Comparison of ENCODE assay signal across 15 mouse cellular contexts in the genomic region with DNA sequence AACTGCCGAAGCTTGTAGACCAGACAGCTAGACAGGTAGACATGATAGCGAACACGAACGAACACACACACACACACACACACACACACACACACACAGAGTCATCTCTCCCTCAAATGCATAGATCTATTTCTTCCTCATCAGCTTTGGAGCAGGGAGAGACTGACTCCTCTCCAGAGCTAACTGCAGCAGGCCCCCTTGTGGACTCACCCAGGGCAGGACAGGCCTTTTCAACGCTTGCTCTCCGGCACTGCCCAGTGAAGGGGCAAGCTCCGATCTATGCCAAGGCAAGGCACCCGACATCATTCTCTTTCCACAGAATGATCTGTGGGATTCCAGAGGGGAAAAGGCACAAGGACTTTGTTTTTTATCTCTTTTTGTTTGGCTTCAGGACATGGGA. TPM values are rescaled to one million over a fixed set of nuclear protein-coding genes. Genes with fewer than 3 reads are reported as not detected.
DNase-seq lines count a peak whose midpoint lies in the region; ATAC-seq and TF ChIP-seq lines count a peak whose summit lies in the region.
"Had no signal": no experiment of that assay in that cellular context is flagged by ENCODE, and none has a peak within 500 bp of the region (broad histone marks: within the 10 kb centered on the region; RNA-seq: fewer than 3 reads in every experiment).

No protein-coding gene starts in this region.

- TF ChIP-seq EP300 in liver, embryonic 14.5 days (IDR thresholded peaks at IDR 0.05; ENCODE audit: low read depth) = no peak

- 79% methylated on average over 8 of the region's 8 CpGs for WGBS in forebrain, postnatal 0 days
- 89% methylated on average over 8 of the region's 8 CpGs for WGBS in forebrain, embryonic 14.5 days
- WGBS in liver, embryonic 14.5 days (ENCODE audit: insufficient replicate concordance) = 81% methylated on average over 8 of the region's 8 CpGs
- 86% methylated on average over 8 of the region's 8 CpGs for WGBS in liver, embryonic 11.5 days
- WGBS in thymus, adult 2 months = 97% methylated on average over 8 of the region's 8 CpGs

- H3K36me3 ChIP-seq in forebrain, postnatal 0 days (ENCODE audit: insufficient read depth) = peaks cover 2% of the 10 kb centered on the region; the same call in 1 of the 2 replicates
- no peaks in the 10 kb centered on the region for H3K36me3 ChIP-seq in forebrain, embryonic 14.5 days (ENCODE audit: control insufficient read depth, insufficient read depth, low read length)
- no peaks in the 10 kb centered on the region for H3K36me3 ChIP-seq in liver, embryonic 14.5 days (replicated peaks; ENCODE audit: control insufficient read depth, insufficient read depth, low read depth)
- H3K36me3 ChIP-seq in liver, embryonic 11.5 days (ENCODE audit: control insufficient read depth, insufficient read depth, low read length) = no peaks in the 10 kb centered on the region
- H3K36me3 ChIP-seq in thymus, adult 2 months (ENCODE audit: control insufficient read depth, insufficient read depth, low read length) = no peaks in the 10 kb centered on the region
- H3K36me3 ChIP-seq: midbrain, embryonic 12.5 days had no signal

- H3K4me1 ChIP-seq in forebrain, postnatal 0 days (ENCODE audit: insufficient read depth) = no peaks in the 10 kb centered on the region
- H3K4me1 ChIP-seq in forebrain, embryonic 14.5 days (ENCODE audit: control insufficient read depth, insufficient read depth, low read length) = no peaks in the 10 kb centered on the region
- no peaks in the 10 kb centered on the region for H3K4me1 ChIP-seq in liver, embryonic 14.5 days (replicated peaks; ENCODE audit: control insufficient read depth in 2 of 2, insufficient read depth in 2 of 2, low read length in 1 of 2)
- peaks cover 14% of the 10 kb centered on the region for H3K4me1 ChIP-seq in liver, embryonic 11.5 days (replicated peaks; ENCODE audit: control insufficient read depth, insufficient read depth, low read length)
- peaks cover 22% of the 10 kb centered on the region for H3K4me1 ChIP-seq in thymus, adult 2 months (replicated peaks; ENCODE audit: control insufficient read depth, insufficient read depth, low read length)

- H3K4me3 ChIP-seq in forebrain, postnatal 0 days (ENCODE audit: low read depth, low read length) = no peak overlapping the region
- no peak overlapping the region for H3K4me3 ChIP-seq in forebrain, embryonic 14.5 days (ENCODE audit: low read depth, low read length)
- H3K4me3 ChIP-seq in liver, embryonic 14.5 days (ENCODE audit: insufficient read depth in 1 of 2, low read depth in 2 of 2, low read length in 2 of 2) = no peak overlapping the region
- H3K4me3 ChIP-seq in liver, embryonic 11.5 days (ENCODE audit: low read depth, low read length) = no peak overlapping the region
- no peak overlapping the region for H3K4me3 ChIP-seq in thymus, adult 2 months (ENCODE audit: control insufficient read depth, insufficient read depth, low read length)
- H3K4me3 ChIP-seq: midbrain, embryonic 12.5 days had no signal

- ATAC-seq in forebrain, postnatal 0 days = no peak
- no peak for ATAC-seq in forebrain, embryonic 14.5 days
- no peak for ATAC-seq in liver, embryonic 14.5 days (ENCODE audit: insufficient read depth)
- no peak for ATAC-seq in liver, embryonic 11.5 days (replicated peaks; ENCODE audit: low FRiP score)

- no peak for DNase-seq in forebrain, postnatal 0 days
- no peak for DNase-seq in forebrain, embryonic 14.5 days (ENCODE audit: low spot score)
- DNase-seq in liver, embryonic 14.5 days (ENCODE audit: low read depth in 3 of 3, low spot score in 3 of 3) = no peak
- no peak for DNase-seq in liver, embryonic 11.5 days (ENCODE audit: low spot score)
- DNase-seq in NIH3T3 (ENCODE audit: low read depth) = peak; percentile 41
- DNase-seq in lung, postnatal 14 days = peak; percentile 33
- DNase-seq in thymus, adult 2 months = no peak
- DNase-seq: heart, adult 18-20 months; heart, postnatal 36 days; kidney, adult 18-20 months; left cerebral cortex, postnatal 4 days; spleen, adult 18-20 months; thymus, adult 18-20 months had no signal

- no peaks in the 10 kb centered on the region for H3K9me3 ChIP-seq in forebrain, postnatal 0 days (ENCODE audit: low read length)
- H3K9me3 ChIP-seq in forebrain, embryonic 14.5 days (replicated peaks; ENCODE audit: control insufficient read depth, low read length) = no peaks in the 10 kb centered on the region
- no peaks in the 10 kb centered on the region for H3K9me3 ChIP-seq in liver, embryonic 14.5 days (ENCODE audit: control insufficient read depth, low read length)
- no peaks in the 10 kb centered on the region for H3K9me3 ChIP-seq in liver, embryonic 11.5 days (ENCODE audit: control insufficient read depth, low read length)
- H3K9me3 ChIP-seq: midbrain, embryonic 12.5 days had no signal

- no peak overlapping the region for H3K4me2 ChIP-seq in forebrain, postnatal 0 days (ENCODE audit: low read depth)
- H3K4me2 ChIP-seq in forebrain, embryonic 14.5 days (ENCODE audit: low read length) = no peak overlapping the region
- no peak overlapping the region for H3K4me2 ChIP-seq in liver, embryonic 14.5 days (ENCODE audit: low read depth)
- H3K4me2 ChIP-seq in liver, embryonic 11.5 days = no peak overlapping the region
- H3K4me2 ChIP-seq: midbrain, embryonic 12.5 days had no signal

- no peaks in the 10 kb centered on the region for H3K27me3 ChIP-seq in forebrain, postnatal 0 days (ENCODE audit: insufficient read depth, low read length)
- H3K27me3 ChIP-seq in forebrain, embryonic 14.5 days (replicated peaks; ENCODE audit: control insufficient read depth, insufficient read depth, low read length) = no peaks in the 10 kb centered on the region
- no peaks in the 10 kb centered on the region for H3K27me3 ChIP-seq in liver, embryonic 14.5 days (ENCODE audit: control insufficient read depth, insufficient read depth, low read length)
- no peaks in the 10 kb centered on the region for H3K27me3 ChIP-seq in liver, embryonic 11.5 days (replicated peaks; ENCODE audit: control insufficient read depth, insufficient read depth, low read length)
- H3K27me3 ChIP-seq in thymus, adult 2 months (ENCODE audit: control insufficient read depth, insufficient read depth, low read length) = no peaks in the 10 kb centered on the region
- H3K27me3 ChIP-seq: midbrain, embryonic 12.5 days had no signal

- TF ChIP-seq CTCF in forebrain, postnatal 0 days (IDR thresholded peaks at IDR 0.05; ENCODE audit: low read depth) = peak; percentile 49
- peak; percentile 40; the same call in 1 of the 2 replicates for TF ChIP-seq CTCF in liver, embryonic 14.5 days (IDR thresholded peaks at IDR 0.05; ENCODE audit: low read depth)
- TF ChIP-seq CTCF in thymus, adult 2 months (IDR thresholded peaks at IDR 0.05; ENCODE audit: borderline replicate concordance, control insufficient read depth, extremely low read depth, insufficient read depth, low read length, poor library complexity) = no peak

- TF ChIP-seq POLR2A in thymus, adult 2 months (IDR thresholded peaks at IDR 0.05; ENCODE audit: control insufficient read depth, extremely low read depth, insufficient read depth, low read length, poor library complexity) = no peak

- H3K9ac ChIP-seq in forebrain, postnatal 0 days = no peak overlapping the region
- no peak overlapping the region for H3K9ac ChIP-seq in forebrain, embryonic 14.5 days (ENCODE audit: low read length)
- no peak overlapping the region for H3K9ac ChIP-seq in liver, embryonic 14.5 days (replicated peaks)
- no peak overlapping the region for H3K9ac ChIP-seq in liver, embryonic 11.5 days (ENCODE audit: low read depth, low read length)
- H3K9ac ChIP-seq: midbrain, embryonic 12.5 days had no signal

- no peak overlapping the region for H3K27ac ChIP-seq in forebrain, postnatal 0 days (ENCODE audit: low read depth, low read length)
- no peak overlapping the region for H3K27ac ChIP-seq in forebrain, embryonic 14.5 days (ENCODE audit: low read depth, low read length)
- no peak overlapping the region for H3K27ac ChIP-seq in liver, embryonic 14.5 days
- H3K27ac ChIP-seq in liver, embryonic 11.5 days (ENCODE audit: low read depth, low read length) = no peak overlapping the region
- H3K27ac ChIP-seq in thymus, adult 2 months (ENCODE audit: control insufficient read depth, insufficient read depth, low read length) = no peak overlapping the region
- H3K27ac ChIP-seq: midbrain, embryonic 12.5 days had no signal

RNA-seq across cellular contexts. Expression of a gene that starts 15.1 kb away (rescaled TPM):
- 10.5 and 11.9 TPM in 2 replicates for total RNA-seq in forebrain, postnatal 0 days (2014; rRNA removed)
- 17.4 and 19.4 TPM in 2 replicates for polyA plus RNA-seq in forebrain, postnatal 0 days (2015; fragmentation: Nextera tagmentation; extraction: Ambion mirVana)
- polyA plus RNA-seq in forebrain, embryonic 14.5 days (2014; fragmentation: Nextera tagmentation; extraction: Ambion mirVana) = 14.9 and 15.2 TPM in 2 replicates
- 11.1 and 11.2 TPM in 2 replicates for polyA plus RNA-seq in liver, embryonic 14.5 days (2012; rRNA removed)
- polyA plus RNA-seq in liver, embryonic 14.5 days (2014; fragmentation: Nextera tagmentation; extraction: Ambion mirVana) = 11.6 and 14.1 TPM in 2 replicates
- polyA plus RNA-seq in liver, embryonic 11.5 days (2014; fragmentation: Nextera tagmentation; extraction: Ambion mirVana) = 49.4 and 52.0 TPM in 2 replicates
- 7.5 and 8.2 TPM in 2 replicates for polyA plus RNA-seq in thymus, adult 2 months (2012; rRNA removed)

RNA-seq across cellular contexts. Expression of a gene that starts 22.3 kb away (rescaled TPM):
- 6.8 and 9.1 TPM in 2 replicates for total RNA-seq in forebrain, postnatal 0 days (2014; rRNA removed)
- 6.8 and 8.1 TPM in 2 replicates for polyA plus RNA-seq in forebrain, postnatal 0 days (2015; fragmentation: Nextera tagmentation; extraction: Ambion mirVana)
- 10.0 and 10.2 TPM in 2 replicates for polyA plus RNA-seq in forebrain, embryonic 14.5 days (2014; fragmentation: Nextera tagmentation; extraction: Ambion mirVana)
- polyA plus RNA-seq in liver, embryonic 14.5 days (2012; rRNA removed) = 0.06 and 0.07 TPM in 2 replicates
- polyA plus RNA-seq in liver, embryonic 14.5 days (2014; fragmentation: Nextera tagmentation; extraction: Ambion mirVana) = 0.20 TPM in 1 of 2 replicates, not detected in the other
- polyA plus RNA-seq in liver, embryonic 11.5 days (2014; fragmentation: Nextera tagmentation; extraction: Ambion mirVana) = 0.38 and 0.58 TPM in 2 replicates
- 1.5 and 2.1 TPM in 2 replicates for polyA plus RNA-seq in thymus, adult 2 months (2012; rRNA removed)
- total RNA-seq: common myeloid progenitor, adult 5-6 weeks had no signal

RNA-seq across cellular contexts. Expression of a gene that starts 39.1 kb away (rescaled TPM):
- 50.4 and 51.7 TPM in 2 replicates for total RNA-seq in forebrain, postnatal 0 days (2014; rRNA removed)
- 23.9 and 29.8 TPM in 2 replicates for polyA plus RNA-seq in forebrain, postnatal 0 days (2015; fragmentation: Nextera tagmentation; extraction: Ambion mirVana)
- polyA plus RNA-seq in forebrain, embryonic 14.5 days (2014; fragmentation: Nextera tagmentation; extraction: Ambion mirVana) = 10.1 and 10.7 TPM in 2 replicates
- 3.1 and 3.2 TPM in 2 replicates for polyA plus RNA-seq in liver, embryonic 14.5 days (2012; rRNA removed)
- polyA plus RNA-seq in liver, embryonic 14.5 days (2014; fragmentation: Nextera tagmentation; extraction: Ambion mirVana) = 1.4 TPM in 2 replicates
- polyA plus RNA-seq in liver, embryonic 11.5 days (2014; fragmentation: Nextera tagmentation; extraction: Ambion mirVana) = 4.6 and 5.7 TPM in 2 replicates
- 15.5 and 15.9 TPM in 2 replicates for polyA plus RNA-seq in thymus, adult 2 months (2012; rRNA removed)

RNA-seq across cellular contexts. Expression of a gene that starts 40.2 kb away (rescaled TPM):
- not detected in 2 replicates for total RNA-seq in forebrain, postnatal 0 days (2014; rRNA removed)
- 0.13 TPM in 1 of 2 replicates, not detected in the other for polyA plus RNA-seq in forebrain, postnatal 0 days (2015; fragmentation: Nextera tagmentation; extraction: Ambion mirVana)
- 0.18 TPM in 1 of 2 replicates, not detected in the other for polyA plus RNA-seq in forebrain, embryonic 14.5 days (2014; fragmentation: Nextera tagmentation; extraction: Ambion mirVana)
- polyA plus RNA-seq in liver, embryonic 14.5 days (2012; rRNA removed) = 0.93 and 1.1 TPM in 2 replicates
- 1.0 and 1.3 TPM in 2 replicates for polyA plus RNA-seq in liver, embryonic 14.5 days (2014; fragmentation: Nextera tagmentation; extraction: Ambion mirVana)
- 1.5 and 1.6 TPM in 2 replicates for polyA plus RNA-seq in liver, embryonic 11.5 days (2014; fragmentation: Nextera tagmentation; extraction: Ambion mirVana)
- polyA plus RNA-seq in thymus, adult 2 months (2012; rRNA removed) = 1.5 and 2.1 TPM in 2 replicates
- total RNA-seq: left cerebral cortex, postnatal 4 days had no signal

Comparison
In these comparisons a context has a peak if more than half of its experiments do, and no peak if none do; other contexts are left out.
1. DNase-seq: peak in NIH3T3 (single experiment) and lung, postnatal 14 days (single experiment); none in forebrain, postnatal 0 days (single experiment), forebrain, embryonic 14.5 days (single experiment), liver, embryonic 14.5 days (0 of 3), liver, embryonic 11.5 days (single experiment) and thymus, adult 2 months (single experiment).